Mouse (Mus musculus) frontal cortex, adult (tissue): Measurements from ENCODE around the gene Ghrl.
"Not testable (repeated sequence)": the region's sequence is repeated elsewhere in the genome, so short reads cannot be mapped to it uniquely, and the experiment has no call there.

ENCODE experiments used
- ATAC-seq: cut with Nextera tagmentation; 2 replicates; pipeline ENCODE4 v1.9.2; 2017; ENCODE audit warnings: mild to moderate bottlenecking, moderate library complexity, mixed read lengths; ENCODE audit not compliant: low TSS enrichment

The Ghrl gene

GRCm38 (mm10) chr6:113696582-113697221 is 23.0 kb downstream of the Ghrl start, which contains the start of gene Tatdn2:
TSS of gene Tatdn2 (plus strand) at chr6:113697050.
- peak; percentile 98 for ATAC-seq

GRCm38 (mm10) chr6:113695766-113696355 is 23.8 kb downstream of the Ghrl start:
- no peak for ATAC-seq

DNA sequence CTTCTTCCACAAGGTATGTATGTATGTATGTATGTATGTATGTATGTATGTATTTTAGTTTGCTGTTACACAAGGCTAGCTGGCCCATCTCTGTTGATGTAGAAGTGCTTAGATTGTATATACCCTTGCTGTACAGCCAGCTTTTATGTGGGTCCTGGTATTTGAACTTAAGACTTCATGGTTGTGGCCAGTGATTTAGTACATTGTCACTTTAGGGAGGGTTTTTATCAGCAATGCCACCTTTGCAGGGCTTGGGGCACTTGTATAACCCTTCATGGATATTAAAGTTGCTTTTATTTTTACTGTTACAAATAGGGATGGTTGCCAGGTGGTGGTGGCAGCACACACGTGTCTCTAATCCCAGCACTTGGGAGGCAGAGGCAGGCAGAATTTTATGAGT is 24.5 kb downstream of the Ghrl start:
- no peak for ATAC-seq

DNA sequence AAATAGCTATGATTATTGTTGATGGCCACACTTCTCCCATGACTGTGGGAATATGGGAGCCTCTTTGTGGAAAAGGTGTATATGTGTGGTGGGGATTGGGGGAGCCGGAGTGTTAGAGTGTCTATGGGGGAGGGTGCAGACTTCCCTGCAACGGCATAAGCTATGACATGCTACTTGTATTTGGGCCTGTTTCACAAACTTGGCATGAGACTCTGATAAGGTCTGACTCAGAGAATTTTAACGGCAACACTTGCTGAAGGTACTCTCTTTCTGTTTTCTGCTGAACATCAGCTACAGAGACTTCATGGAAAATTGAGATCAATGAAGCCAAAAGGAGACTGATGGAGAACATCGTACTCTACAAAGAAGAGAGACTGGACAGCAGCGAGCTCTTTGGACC is 26.3 kb downstream of the Ghrl start:
- ATAC-seq = no peak

DNA sequence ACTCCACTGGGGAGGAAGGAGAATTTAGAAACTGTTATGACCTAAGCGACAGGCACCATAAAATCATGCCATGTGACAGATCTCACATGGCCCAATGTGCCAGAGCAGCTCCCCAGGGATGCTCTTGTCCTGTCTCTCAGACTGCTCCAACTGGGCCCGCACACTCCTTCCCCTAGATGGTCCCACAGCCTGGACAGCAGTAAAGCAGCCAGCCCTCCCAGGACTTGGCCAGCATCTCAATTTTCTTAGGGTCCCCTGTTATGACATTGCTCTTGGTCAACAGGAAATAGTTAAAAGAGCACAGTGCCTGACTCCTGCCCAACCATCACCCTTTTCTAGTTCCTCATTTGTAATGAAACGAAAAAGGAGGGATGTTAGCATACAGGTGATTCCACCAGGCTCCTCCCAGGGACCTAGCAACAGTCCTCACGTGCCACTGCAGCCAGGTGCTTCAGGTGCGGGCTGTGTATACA is 27.0 kb downstream of the Ghrl start:
- ATAC-seq = no peak

DNA sequence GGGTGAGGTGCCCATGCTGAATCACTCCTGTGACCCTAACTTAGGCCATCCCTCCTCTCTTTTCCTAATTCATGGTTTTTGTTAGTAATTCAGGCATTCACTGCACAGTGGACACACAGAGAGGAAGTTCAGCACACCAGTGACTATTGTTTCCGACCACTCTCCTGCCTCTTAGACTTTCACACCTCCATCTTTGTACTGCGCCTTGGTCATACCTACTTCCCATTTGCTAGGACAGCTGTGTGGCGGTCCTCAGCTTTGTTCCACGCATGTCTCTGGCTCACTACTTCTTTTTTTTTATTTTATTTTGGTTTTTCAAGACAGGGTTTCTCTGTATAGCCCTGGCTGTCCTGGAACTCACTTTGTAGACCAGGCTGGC is 28.6 kb downstream of the Ghrl start:
- ATAC-seq = no peak

- no peak for ATAC-seq
These were observed 29.1 kb downstream of the Ghrl start for GRCm38 (mm10) chr6:113690400-113691083.

DNA sequence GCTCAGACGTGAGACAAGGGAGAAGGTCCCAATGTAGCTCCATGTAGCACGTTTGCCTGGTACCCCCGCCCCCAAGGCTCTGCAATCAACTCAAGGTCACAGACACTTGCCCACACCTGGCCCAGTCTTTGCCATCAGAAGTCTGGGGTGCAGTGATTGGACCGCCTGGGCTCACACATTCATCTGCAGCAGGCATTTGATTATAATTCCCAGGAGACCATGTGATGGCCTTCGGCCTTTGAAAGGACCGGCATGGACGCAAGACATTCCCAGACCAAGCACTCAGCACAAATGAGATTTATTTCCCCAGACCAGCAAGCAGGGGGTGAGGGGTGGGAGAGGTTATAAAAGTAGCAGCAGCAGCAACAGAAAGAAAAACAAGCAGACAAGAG is 29.7 kb downstream of the Ghrl start:
- no peak for ATAC-seq

DNA sequence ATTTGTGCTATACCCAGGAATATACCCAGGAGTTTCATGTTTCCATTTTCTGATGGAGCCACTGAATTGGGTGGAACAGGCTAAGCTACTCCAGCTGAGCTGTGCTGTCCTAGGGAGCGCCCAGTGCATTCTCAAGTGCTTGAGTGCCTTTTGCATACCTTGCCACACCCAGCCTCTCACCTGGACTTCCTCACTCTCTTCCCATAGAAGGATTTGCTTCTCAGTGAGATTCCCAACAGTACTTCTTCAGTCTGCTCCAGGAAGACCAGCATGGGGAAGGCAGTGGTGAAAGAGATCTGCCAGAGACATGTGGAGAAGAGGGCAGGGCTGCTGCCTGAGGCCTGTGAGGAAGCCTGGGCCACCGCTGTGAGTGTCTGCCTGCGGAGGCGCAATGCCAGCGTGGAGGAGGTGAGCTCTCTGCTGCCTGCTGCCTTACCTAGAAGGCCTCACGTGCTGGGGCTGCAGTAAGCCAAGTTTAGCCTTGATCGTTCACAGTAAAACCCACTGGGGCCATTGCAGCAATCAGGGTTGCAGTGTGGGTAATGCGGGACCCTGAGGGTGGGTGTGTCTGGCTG is 33.0 kb downstream of the Ghrl start:
- ATAC-seq = no peak

GRCm38 (mm10) chr6:113683081-113683825 is 36.4 kb downstream of the Ghrl start:
- ATAC-seq = no peak

DNA sequence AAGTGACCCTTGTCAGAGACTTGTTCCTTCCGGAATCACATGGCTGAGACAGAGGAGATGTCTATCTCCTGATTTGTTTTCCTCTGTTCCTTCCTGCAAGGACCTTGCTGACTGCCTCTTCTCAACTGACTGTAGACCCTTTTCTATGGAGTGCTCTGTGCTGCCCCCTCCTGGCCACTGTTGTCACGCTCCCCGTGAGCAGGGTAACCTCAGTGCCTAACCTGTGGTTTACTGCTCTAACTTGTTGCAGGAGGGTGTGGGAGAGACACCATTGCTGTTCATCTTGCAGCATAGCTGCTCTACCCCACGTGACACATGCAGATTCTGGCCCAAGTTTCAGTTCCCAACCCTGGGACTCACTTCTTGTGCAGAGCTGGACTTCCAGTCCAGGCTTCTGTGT is 38.4 kb downstream of the Ghrl start:
- peak; percentile 86 for ATAC-seq

DNA sequence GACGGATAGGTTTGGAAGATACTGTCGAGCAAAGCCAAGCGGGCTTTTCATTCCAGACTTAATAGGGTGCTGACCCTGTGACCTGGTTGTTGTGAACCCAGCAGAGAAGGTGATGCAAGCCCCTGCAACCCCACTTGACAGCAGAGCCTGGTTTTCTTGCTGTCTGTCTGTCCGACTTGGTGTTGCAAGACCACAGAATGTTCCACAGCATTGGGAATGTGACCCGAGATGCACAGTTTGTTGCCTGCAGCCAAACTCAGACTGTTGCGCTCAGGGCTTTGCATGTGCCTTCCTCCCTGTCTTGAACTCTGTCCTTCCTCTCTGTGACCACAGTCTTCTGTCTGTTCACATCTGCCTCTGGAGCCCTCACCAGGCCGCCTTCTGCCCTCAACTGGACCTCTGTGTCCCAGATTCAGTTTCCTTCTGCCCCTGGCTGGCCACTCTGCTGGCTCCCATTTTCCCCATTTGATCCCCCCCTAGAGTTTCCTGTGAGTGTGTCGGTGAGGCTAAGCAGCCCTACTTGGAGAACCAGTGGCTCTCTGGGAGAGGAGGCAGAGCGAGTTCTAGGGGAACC is 39.6 kb downstream of the Ghrl start:
- ATAC-seq = no peak

- peak; percentile 54; the same call in 1 of the 2 replicates for ATAC-seq
These were observed 41.3 kb downstream of the Ghrl start for GRCm38 (mm10) chr6:113678246-113679012.

DNA sequence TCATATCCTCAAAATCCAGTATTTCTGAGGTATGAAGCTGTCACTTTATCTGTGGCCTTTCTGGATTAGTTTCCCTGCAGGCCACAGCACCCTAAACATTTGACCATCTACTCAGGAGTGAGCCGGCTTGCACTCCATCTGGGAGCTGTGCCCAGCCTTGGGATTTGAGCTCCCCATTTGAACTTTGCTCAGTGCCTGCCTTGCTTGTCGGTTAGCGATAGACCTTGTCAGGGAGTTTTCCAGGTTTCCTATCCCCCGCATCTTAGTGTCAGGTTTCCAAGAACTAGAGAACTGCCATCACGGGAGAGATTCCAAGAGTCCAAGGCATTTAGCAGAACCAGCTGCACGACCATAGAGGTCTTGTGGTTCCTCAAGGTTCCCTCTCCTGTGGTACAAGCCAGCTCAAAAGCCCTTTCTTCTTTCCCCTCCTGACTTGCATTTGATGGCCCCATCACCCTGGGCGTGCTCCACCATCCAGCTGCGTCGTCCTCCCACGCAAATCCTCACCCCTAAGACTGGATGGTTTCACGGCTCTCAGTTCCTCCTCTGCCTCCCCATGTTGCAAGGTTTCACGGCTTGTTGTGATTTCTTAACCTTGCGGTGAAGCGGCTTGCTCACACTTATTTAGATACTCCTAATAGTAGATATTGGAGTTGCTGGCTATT is 42.5 kb downstream of the Ghrl start:
- no peak for ATAC-seq

GRCm38 (mm10) chr6:113675991-113676390 is 43.7 kb downstream of the Ghrl start:
- no peak for ATAC-seq

- ATAC-seq = no peak
These were observed 44.4 kb downstream of the Ghrl start for GRCm38 (mm10) chr6:113675234-113675633.

DNA sequence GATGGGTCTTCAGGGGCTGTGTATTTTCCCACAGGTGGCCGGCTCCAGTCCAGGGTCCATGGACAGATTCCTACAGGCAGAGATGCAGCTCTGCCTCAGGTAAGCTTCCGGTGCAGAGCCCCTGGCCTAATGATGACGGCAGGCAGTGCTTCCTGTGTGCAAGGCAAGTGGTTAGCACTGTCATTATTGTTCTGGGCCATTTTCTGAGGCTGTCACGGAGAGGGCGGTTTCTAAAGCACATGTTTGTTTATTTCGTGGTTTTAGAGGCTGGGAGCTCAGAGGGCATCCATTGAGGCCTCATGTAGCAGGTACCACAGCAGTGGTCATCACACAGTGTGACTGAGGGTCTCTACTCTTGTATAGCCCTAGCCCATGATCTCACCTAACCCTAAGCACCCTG is 46.7 kb downstream of the Ghrl start:
- no peak for ATAC-seq

GRCm38 (mm10) chr6:113672029-113672428 is 47.7 kb downstream of the Ghrl start:
- ATAC-seq = not testable (repeated sequence)

DNA sequence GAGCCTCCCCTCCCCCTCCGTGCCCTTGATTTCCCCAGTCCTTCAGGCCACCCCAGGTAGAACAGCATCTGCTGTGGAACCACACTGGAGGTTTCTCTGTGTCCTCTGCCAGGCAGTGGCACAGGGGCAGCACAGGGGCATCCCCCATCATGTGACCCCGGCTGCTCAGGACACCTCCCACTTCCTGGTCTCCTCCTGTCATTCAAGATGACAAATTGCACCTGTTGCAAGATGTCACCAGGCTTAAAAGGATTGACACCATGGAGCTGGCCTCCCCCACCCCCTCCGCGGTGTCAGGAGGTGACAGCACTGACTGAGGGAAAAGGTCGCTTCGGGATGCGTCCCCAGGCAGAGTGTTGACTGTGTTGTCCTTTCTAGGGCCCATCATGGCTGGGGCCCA is 49.9 kb downstream of the Ghrl start:
- no peak for ATAC-seq
